Mouse (Mus musculus) cerebellum, postnatal 25 days (tissue): ENCODE measurements around the gene St8sia1.

Experiments
- DNase-seq, 2 experiments: peaks; one replicate each; pipeline ENCODE4 v3.0.0; 2021; ENCODE audit warnings: mixed read lengths in 2 of 2

St8sia1 gene

DNA sequence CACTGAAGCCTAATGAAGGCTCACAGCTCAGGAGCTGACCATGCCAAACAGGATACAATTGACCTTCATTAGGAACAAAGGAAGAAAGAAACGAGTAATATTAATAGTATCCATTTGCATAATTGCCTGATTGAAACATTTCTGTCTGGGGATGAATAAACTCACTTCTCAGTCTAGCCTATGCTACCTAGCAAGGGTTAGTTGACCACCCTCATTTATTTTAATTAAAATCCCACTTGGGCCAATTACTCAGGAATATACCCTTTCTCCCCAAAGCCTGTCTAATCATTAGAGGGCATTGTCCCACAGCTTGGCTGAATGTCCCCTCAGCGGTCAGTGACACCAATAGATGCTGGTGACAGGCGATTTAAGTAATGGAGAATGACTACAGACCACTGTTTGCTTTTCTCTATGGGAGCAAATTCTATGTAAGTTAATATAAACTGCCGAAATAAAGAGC, 183.6 kb downstream of the St8sia1 start:
- no peak for DNase-seq

DNA sequence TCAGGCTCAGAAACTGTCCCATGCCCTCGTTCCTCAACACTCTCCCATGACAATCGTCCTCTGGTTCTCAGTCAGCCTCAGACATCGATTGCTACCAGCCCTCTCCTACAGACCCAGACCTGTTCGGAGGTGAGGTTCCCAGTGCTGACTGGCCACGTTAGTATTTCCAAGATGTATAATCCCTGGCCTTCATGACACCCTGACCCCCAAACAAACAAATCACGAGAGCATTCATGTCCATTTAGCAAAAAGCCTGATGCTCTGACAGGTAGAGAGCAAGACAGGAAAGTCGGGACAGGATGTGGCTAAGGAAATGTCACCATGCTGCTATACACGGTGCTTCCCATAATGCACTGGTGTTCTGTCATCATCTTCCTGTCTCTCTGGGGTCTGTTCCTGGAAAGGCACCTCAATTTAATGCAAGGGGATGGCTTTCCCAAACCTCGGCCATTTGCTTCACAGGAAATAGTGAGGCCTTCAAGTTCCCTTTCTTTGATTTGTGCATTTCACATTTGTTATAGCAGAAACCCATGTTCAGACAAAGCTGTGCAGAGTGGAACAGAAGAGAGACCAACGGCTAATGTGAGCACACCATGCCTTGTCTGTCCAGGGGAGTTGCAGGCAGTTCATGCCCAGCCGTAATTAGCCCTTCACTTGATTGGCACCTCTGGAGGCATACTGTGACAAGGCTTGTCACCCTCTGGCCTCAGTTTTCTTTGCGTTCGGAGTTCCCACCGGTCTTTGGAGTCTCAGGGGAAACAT, 184.3 kb downstream of the St8sia1 start:
- no peak for DNase-seq

DNA sequence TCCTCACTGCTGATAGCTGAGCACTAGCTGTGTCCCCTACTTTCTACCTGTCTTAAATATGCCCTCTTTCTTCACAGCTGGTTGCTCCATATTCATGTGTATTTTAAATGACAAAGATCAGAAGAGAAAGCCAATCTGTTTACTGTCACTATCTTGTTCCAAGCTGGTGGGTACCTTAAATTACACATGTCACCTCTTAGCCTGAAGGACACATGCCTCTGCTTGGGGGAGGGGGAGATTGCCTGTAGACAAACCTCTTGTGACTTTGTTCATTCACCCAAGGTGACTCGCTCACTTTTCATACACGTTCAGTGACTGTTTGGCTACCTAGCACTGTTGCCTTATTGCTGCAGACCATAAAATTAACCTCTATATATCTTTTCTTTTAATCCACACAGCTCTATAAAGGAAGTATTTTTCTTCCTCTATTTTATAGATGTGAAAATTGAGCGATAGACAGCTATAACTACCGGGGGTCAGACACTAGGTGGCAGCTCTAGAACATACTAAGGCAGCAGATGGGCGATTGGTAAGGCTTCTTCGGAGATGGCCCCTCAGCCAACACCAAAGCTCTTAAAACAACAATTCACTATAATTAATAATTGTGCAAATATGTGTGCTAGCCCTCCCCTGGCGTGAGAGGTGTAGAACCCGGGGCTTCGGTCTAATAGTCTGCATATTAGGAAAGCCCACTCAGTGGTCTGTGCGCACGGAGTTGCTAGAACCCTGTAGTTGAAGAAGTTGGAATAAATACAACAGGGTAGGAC, 185.0 kb downstream of the St8sia1 start:
- peak; percentile 64 to 75 for DNase-seq

DNA sequence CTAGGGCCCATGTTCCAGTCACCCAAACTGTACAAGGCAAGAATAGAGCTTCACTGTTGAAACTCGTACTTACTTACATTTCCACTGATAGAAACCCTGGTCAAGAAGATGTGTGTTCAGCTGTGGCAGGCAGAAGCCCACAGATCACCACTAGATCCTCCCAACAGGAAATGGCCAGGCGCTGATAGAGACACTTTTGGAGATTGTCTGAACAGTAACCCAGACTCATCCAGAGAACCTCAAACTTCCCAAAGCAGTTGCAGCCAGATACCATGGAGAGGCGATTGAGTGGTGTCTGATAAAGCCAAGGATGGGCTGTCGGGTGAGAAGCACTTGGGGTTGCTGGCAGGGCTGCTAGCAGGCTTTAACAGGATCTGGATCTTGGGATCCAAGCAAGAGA, 187.3 kb downstream of the St8sia1 start:
- DNase-seq = no peak

DNA sequence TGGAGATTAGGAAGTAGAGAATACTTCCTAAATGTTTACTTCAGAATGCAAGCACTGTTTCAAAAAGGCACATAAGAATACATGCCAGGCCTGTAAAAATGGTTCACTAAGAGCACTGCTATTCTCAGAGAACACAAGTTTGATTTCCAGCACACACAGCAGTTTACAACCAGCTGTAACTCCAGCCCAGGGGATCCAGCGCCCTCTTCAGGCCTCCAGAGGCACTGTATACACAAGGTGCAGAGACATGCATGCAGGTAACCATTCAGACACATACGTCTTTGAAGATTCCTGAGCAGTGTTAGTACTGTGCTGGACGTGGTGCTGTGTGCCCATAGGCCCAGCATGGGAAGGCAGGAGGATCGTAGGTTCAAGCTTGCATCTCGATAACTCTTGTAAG, 190.7 kb downstream of the St8sia1 start:
- no peak for DNase-seq

DNA sequence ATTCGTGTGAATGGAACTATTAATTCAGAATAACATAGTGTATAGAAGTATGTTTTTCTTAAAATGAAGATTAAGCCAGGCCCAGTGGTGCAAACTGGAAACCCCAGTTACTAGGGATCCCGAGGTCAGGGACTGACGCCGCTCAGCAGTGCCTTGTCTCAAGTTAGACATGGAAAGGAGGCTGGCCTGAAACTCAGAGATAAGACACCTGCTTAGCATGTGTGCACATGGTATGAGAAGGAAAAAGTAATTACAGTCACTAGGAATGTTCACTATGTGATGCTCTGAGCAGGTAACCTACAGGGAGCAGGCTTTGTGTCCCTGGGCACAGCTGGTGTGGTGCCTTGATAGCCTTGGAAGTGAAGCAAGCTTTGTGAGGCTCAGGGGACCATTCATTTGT, 192.6 kb downstream of the St8sia1 start:
- DNase-seq = no peak
